Mouse (Mus musculus) liver, embryonic 14.5 days (tissue): ENCODE results near the gene Ubl4a. TPM values are rescaled to one million over a fixed set of nuclear protein-coding genes. Genes with fewer than 3 reads are reported as not detected.

Experiments used
- ATAC-seq: fragments of 200-750 bp; cut with Nextera tagmentation; 2 replicates; pipeline ENCODE4 v1.8.0; 2017; ENCODE audit warnings: moderate number of reproducible peaks, mild to moderate bottlenecking, moderate library complexity; ENCODE audit not compliant: insufficient read depth
- DNase-seq, 3 experiments: peaks; one replicate each; pipeline ENCODE4 v3.0.0-alpha.2; 2012 to 2013; ENCODE audit warnings: low read depth in 3 of 3, low spot score in 3 of 3
- H3K27ac ChIP-seq: fragments of 300-500 bp; sonication (generic); 2 replicates; pipeline ENCODE4 v1.5.1; 2014; ENCODE audit warnings: moderate library complexity, mild to moderate bottlenecking, control low read depth, inconsistent platforms
- H3K27me3 ChIP-seq: fragments of 300-500 bp; sonication (generic); 2 replicates; pipeline ENCODE4 v1.6.1; 2014; ENCODE audit warnings: mild to moderate bottlenecking, low read length, moderate library complexity; ENCODE audit not compliant: control insufficient read depth, insufficient read depth
- H3K36me3 ChIP-seq: fragments of 300-500 bp; sonication (generic); replicated peaks from 2 replicates; pipeline ENCODE4 v1.6.1; 2014; ENCODE audit warnings: low read depth; ENCODE audit not compliant: control insufficient read depth, insufficient read depth
- H3K4me1 ChIP-seq, 2 experiments: fragments of 200-500 bp in 1 of 2; fragments of 300-500 bp in 1 of 2; sonication (generic) in 1 of 2; replicated peaks; 2 replicates each; pipeline ENCODE4 v1.6.1; 2012 to 2014; ENCODE audit warnings: antibody characterized with exemption in 1 of 2, inconsistent platforms in 1 of 2, low read length in 1 of 2; ENCODE audit not compliant: control insufficient read depth in 2 of 2, insufficient read depth in 2 of 2
- H3K4me2 ChIP-seq: fragments of 300-500 bp; sonication (generic); 2 replicates; pipeline ENCODE4 v1.6.1; 2014; ENCODE audit warnings: low read depth, mild to moderate bottlenecking, control low read depth, moderate library complexity
- H3K4me3 ChIP-seq, 2 experiments: fragments of 200-500 bp in 1 of 2; fragments of 300-500 bp in 1 of 2; sonication (generic) in 1 of 2; 2 replicates each; pipeline ENCODE4 v1.5.1; 2012 to 2014; ENCODE audit warnings: low read depth in 2 of 2, low read length in 2 of 2, mild to moderate bottlenecking in 2 of 2, control low read depth in 1 of 2, inconsistent platforms in 1 of 2, moderate library complexity in 1 of 2; ENCODE audit not compliant: insufficient read depth in 1 of 2
- H3K9ac ChIP-seq: fragments of 300-500 bp; sonication (generic); replicated peaks from 2 replicates; pipeline ENCODE4 v1.6.1; 2014; ENCODE audit warnings: mild to moderate bottlenecking, control low read depth, moderate library complexity
- H3K9me3 ChIP-seq: fragments of 300-500 bp; sonication (generic); 2 replicates; pipeline ENCODE4 v1.6.1; 2016; ENCODE audit warnings: low read length, mixed read lengths; ENCODE audit not compliant: control insufficient read depth
- CTCF ChIP-seq: IDR thresholded peaks from 2 replicates; pipeline ENCODE4 v1.5.1; 2016; ENCODE audit warnings: antibody characterized with exemption, low read depth, control low read depth
- EP300 ChIP-seq: IDR thresholded peaks from 2 replicates; pipeline ENCODE4 v1.6.1; 2016; ENCODE audit warnings: antibody characterized with exemption, low read depth
- WGBS: fragments of 180-500 bp; shearing (Covaris S2); extraction: QIAGEN DNeasy Blood & Tissue Kit; methylation state at CpG from one replicate; pipeline ENCODE4 v1.1.7; 2014; ENCODE audit not compliant: insufficient replicate concordance; 5-methylcytosine and 5-hydroxymethylcytosine counted together
- polyA plus RNA-seq, 2 experiments: library from polyadenylated mRNA; depleted of rRNA in 1 of 2; stranded (reverse) in 1 of 2; unstranded in 1 of 2; fragments of >200 nt; fragmentation: Nextera tagmentation in 1 of 2; extraction: Ambion mirVana in 1 of 2; gene quantifications; 2 replicates each; pipeline versions ENCODE4 v1.2.1 to v1.2.3; 2012 to 2014

The Ubl4a gene
- polyA plus RNA-seq (2012; rRNA removed), result 19.2 and 19.7 TPM in 2 replicates
- 45.5 and 49.1 TPM in 2 replicates for polyA plus RNA-seq (2014; fragmentation: Nextera tagmentation; extraction: Ambion mirVana)

GRCm38 (mm10) chrX:74372888-74373549 is at the start of gene Ubl4a, which contains the start of gene Slc10a3:
Gene Ubl4a, minus strand, starts transcription at chrX:74373218.
Gene Slc10a3, minus strand, starts transcription at chrX:74373349.
- 0 out of 2 replicates have a peak, but pooled peaks have one; percentile 19 for TF ChIP-seq CTCF
- no peak for TF ChIP-seq EP300
- H3K27ac ChIP-seq, result no peak within 1 kb of the TSS

GRCm38 (mm10) chrX:74413377-74413776 is 40.4 kb upstream of the Ubl4a start:
- DNase-seq (peak in 1 of 3 experiments; percentile 47), ATAC-seq (peak; percentile 35; the same call in 1 of the 2 replicates)
- H3K27ac ChIP-seq, result no peak overlapping the region
- no peaks in the 10 kb centered on the region for H3K9me3 ChIP-seq
- TF ChIP-seq CTCF, result peak; percentile 91
- TF ChIP-seq EP300, result no peak
- no peaks in the 10 kb centered on the region for H3K27me3 ChIP-seq
- H3K4me3 ChIP-seq, result no peak overlapping the region
- H3K4me2 ChIP-seq, result no peak overlapping the region
- no peaks in the 10 kb centered on the region for H3K4me1 ChIP-seq
- H3K36me3 ChIP-seq, result no peaks in the 10 kb centered on the region
- H3K9ac ChIP-seq, result no peak overlapping the region

More at GRCm38 (mm10) chrX:74372888-74373549, at the start of gene Ubl4a, which contains the start of gene Slc10a3:
- H3K9ac ChIP-seq, result peak within 1 kb of the TSS; percentile 69
- WGBS, result 13% methylated on average over 32 of the region's 32 CpGs
- H3K4me3 ChIP-seq, result peak within 1 kb of the TSS; percentile 56 to 58
- no peaks in the 10 kb centered on the region for H3K9me3 ChIP-seq
- DNase-seq (peak; percentile 77 to 79 (median 79)), ATAC-seq (peak; percentile 89)
- no peaks in the 10 kb centered on the region for H3K27me3 ChIP-seq
- peak within 1 kb of the TSS; percentile 75 for H3K4me2 ChIP-seq
- H3K4me1 ChIP-seq, result peaks cover 3 to 16% of the 10 kb centered on the region in 2 experiments; a peak in 3 of 4 replicates
- H3K36me3 ChIP-seq, result no peaks in the 10 kb centered on the region

GRCm38 (mm10) chrX:74408340-74408739 is 35.3 kb upstream of the Ubl4a start:
- Histone ChIP-seq H3K4me1 (no peaks in the 10 kb centered on the region), H3K27me3 (no peaks in the 10 kb centered on the region), H3K9me3 (no peaks in the 10 kb centered on the region), H3K27ac (no peak overlapping the region), H3K4me2 (no peak overlapping the region), H3K4me3 (no peak overlapping the region), H3K36me3 (no peaks in the 10 kb centered on the region), H3K9ac (no peak overlapping the region)
- DNase-seq (no peak), ATAC-seq (no peak)
- TF ChIP-seq CTCF (no peak), EP300 (no peak)
- WGBS, result 33% methylated on average over 2 of the region's 2 CpGs

- Histone ChIP-seq H3K27me3 (no peaks in the 10 kb centered on the region), H3K9me3 (no peaks in the 10 kb centered on the region), H3K4me1 (no peaks in the 10 kb centered on the region), H3K9ac (no peak overlapping the region), H3K36me3 (no peaks in the 10 kb centered on the region), H3K4me2 (no peak overlapping the region), H3K27ac (no peak overlapping the region), H3K4me3 (no peak overlapping the region)
- DNase-seq, result no peak
- ATAC-seq, result no peak
- TF ChIP-seq CTCF, result no peak
- TF ChIP-seq EP300, result no peak
- 62% methylated on average over 3 of the region's 3 CpGs for WGBS
These were observed 27.1 kb upstream of the Ubl4a start for GRCm38 (mm10) chrX:74400136-74400535.

- Histone ChIP-seq H3K27me3 (no peaks in the 10 kb centered on the region), H3K9ac (peak within 1 kb of the TSS; percentile 79), H3K9me3 (no peaks in the 10 kb centered on the region), H3K4me1 (peaks cover 7 to 15% of the 10 kb centered on the region in 2 experiments; a peak in 3 of 4 replicates), H3K4me3 (peak within 1 kb of the TSS; percentile 58 to 74), H3K4me2 (peak within 1 kb of the TSS; percentile 65), H3K27ac (peak within 1 kb of the TSS; percentile 83), H3K36me3 (no peaks in the 10 kb centered on the region)
- peak; percentile 100 for ATAC-seq
- TF ChIP-seq EP300, result peak; percentile 49
- peak; percentile 87 for TF ChIP-seq CTCF
- peak; percentile 81 to 86 (median 82) for DNase-seq
- whole genome bisulfite sequencing, result 15% methylated on average over 30 of the region's 30 CpGs
These were observed 19.8 kb upstream of the Ubl4a start, which contains the start of the genes Fam3a and Ikbkg for GRCm38 (mm10) chrX:74392535-74393443. Gene Fam3a, minus strand, starts transcription at chrX:74393272. Gene Ikbkg, plus strand, starts transcription at chrX:74393290.
